Mouse (Mus musculus) liver, embryonic 14.5 days (tissue): ENCODE results near the gene Exoc3l4. TPM values are rescaled to one million over a fixed set of nuclear protein-coding genes. Genes with fewer than 3 reads are reported as not detected.

Experiments
- ATAC-seq: fragments of 200-750 bp; cut with Nextera tagmentation; 2 replicates; pipeline ENCODE4 v1.8.0; 2017; ENCODE audit warnings: moderate number of reproducible peaks, mild to moderate bottlenecking, moderate library complexity; ENCODE audit not compliant: insufficient read depth
- DNase-seq, 3 experiments: peaks; one replicate each; pipeline ENCODE4 v3.0.0-alpha.2; 2012 to 2013; ENCODE audit warnings: low read depth in 3 of 3, low spot score in 3 of 3
- H3K27ac ChIP-seq: fragments of 300-500 bp; sonication (generic); 2 replicates; pipeline ENCODE4 v1.5.1; 2014; ENCODE audit warnings: moderate library complexity, mild to moderate bottlenecking, control low read depth, inconsistent platforms
- H3K27me3 ChIP-seq: fragments of 300-500 bp; sonication (generic); 2 replicates; pipeline ENCODE4 v1.6.1; 2014; ENCODE audit warnings: mild to moderate bottlenecking, low read length, moderate library complexity; ENCODE audit not compliant: control insufficient read depth, insufficient read depth
- H3K36me3 ChIP-seq: fragments of 300-500 bp; sonication (generic); replicated peaks from 2 replicates; pipeline ENCODE4 v1.6.1; 2014; ENCODE audit warnings: low read depth; ENCODE audit not compliant: control insufficient read depth, insufficient read depth
- H3K4me1 ChIP-seq, 2 experiments: fragments of 200-500 bp in 1 of 2; fragments of 300-500 bp in 1 of 2; sonication (generic) in 1 of 2; replicated peaks; 2 replicates each; pipeline ENCODE4 v1.6.1; 2012 to 2014; ENCODE audit warnings: antibody characterized with exemption in 1 of 2, inconsistent platforms in 1 of 2, low read length in 1 of 2; ENCODE audit not compliant: control insufficient read depth in 2 of 2, insufficient read depth in 2 of 2
- H3K4me2 ChIP-seq: fragments of 300-500 bp; sonication (generic); 2 replicates; pipeline ENCODE4 v1.6.1; 2014; ENCODE audit warnings: low read depth, mild to moderate bottlenecking, control low read depth, moderate library complexity
- H3K4me3 ChIP-seq, 2 experiments: fragments of 200-500 bp in 1 of 2; fragments of 300-500 bp in 1 of 2; sonication (generic) in 1 of 2; 2 replicates each; pipeline ENCODE4 v1.5.1; 2012 to 2014; ENCODE audit warnings: low read depth in 2 of 2, low read length in 2 of 2, mild to moderate bottlenecking in 2 of 2, control low read depth in 1 of 2, inconsistent platforms in 1 of 2, moderate library complexity in 1 of 2; ENCODE audit not compliant: insufficient read depth in 1 of 2
- H3K9ac ChIP-seq: fragments of 300-500 bp; sonication (generic); replicated peaks from 2 replicates; pipeline ENCODE4 v1.6.1; 2014; ENCODE audit warnings: mild to moderate bottlenecking, control low read depth, moderate library complexity
- H3K9me3 ChIP-seq: fragments of 300-500 bp; sonication (generic); 2 replicates; pipeline ENCODE4 v1.6.1; 2016; ENCODE audit warnings: low read length, mixed read lengths; ENCODE audit not compliant: control insufficient read depth
- CTCF ChIP-seq: IDR thresholded peaks from 2 replicates; pipeline ENCODE4 v1.5.1; 2016; ENCODE audit warnings: antibody characterized with exemption, low read depth, control low read depth
- EP300 ChIP-seq: IDR thresholded peaks from 2 replicates; pipeline ENCODE4 v1.6.1; 2016; ENCODE audit warnings: antibody characterized with exemption, low read depth
- WGBS: fragments of 180-500 bp; shearing (Covaris S2); extraction: QIAGEN DNeasy Blood & Tissue Kit; methylation state at CpG from one replicate; pipeline ENCODE4 v1.1.7; 2014; ENCODE audit not compliant: insufficient replicate concordance; 5-methylcytosine and 5-hydroxymethylcytosine counted together
- polyA plus RNA-seq, 2 experiments: library from polyadenylated mRNA; depleted of rRNA in 1 of 2; stranded (reverse) in 1 of 2; unstranded in 1 of 2; fragments of >200 nt; fragmentation: Nextera tagmentation in 1 of 2; extraction: Ambion mirVana in 1 of 2; gene quantifications; 2 replicates each; pipeline versions ENCODE4 v1.2.1 to v1.2.3; 2012 to 2014

Gene Exoc3l4
- polyA plus RNA-seq, 2 experiments = 15.8 to 18.1 TPM

DNA sequence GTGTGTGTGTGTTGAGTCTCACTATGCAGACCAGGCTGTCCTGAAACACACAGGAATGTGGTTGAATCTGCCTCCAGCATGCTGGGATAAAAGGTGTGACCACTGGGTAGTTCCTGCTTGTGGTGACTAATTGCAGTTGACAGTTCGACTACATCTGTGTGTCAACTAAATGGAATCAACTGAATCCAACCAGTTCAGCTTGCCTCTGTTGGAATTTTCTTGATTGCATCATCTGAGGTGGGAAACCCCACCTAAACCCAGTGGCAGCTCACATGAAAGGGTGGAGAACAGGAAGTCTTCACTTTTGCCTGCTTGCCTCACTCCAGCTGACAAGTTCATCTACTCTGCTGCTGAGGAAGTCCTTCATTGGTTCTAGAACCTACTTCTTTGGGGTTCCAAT lies 54.3 kb downstream of the Exoc3l4 start:
- Histone ChIP-seq H3K4me2 (no peak overlapping the region), H3K9ac (no peak overlapping the region), H3K27ac (no peak overlapping the region), H3K4me3 (no peak overlapping the region), H3K36me3 (no peaks in the 10 kb centered on the region), H3K9me3 (no peaks in the 10 kb centered on the region), H3K4me1 (no peaks in the 10 kb centered on the region), H3K27me3 (no peaks in the 10 kb centered on the region; the same call in 1 of the 2 replicates)
- WGBS = 43% methylated on average over 1 of the region's 1 CpGs
- DNase-seq (no peak), ATAC-seq (no peak)
- TF ChIP-seq EP300 = no peak

DNA sequence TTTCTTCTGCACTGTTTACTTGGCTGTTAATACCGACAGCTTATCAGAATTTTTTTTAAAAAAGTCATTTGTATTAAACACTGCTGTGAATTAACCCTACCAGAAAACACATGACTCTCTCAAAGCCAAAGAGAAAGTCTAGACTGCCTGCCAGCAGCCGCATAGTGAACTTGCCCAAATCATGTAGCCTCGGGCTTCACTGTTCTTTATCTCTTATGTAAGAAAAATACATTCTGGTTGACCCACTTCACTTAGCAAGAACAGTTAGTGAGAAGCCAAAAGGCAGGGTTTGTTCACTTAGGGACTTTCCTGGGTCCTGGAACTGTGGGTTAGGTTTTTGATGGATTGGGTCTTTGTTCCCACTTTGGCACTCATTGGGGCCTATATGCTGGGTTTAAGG lies 54.9 kb downstream of the Exoc3l4 start:
- no peak overlapping the region for H3K27ac ChIP-seq
- no peaks in the 10 kb centered on the region; the same call in 1 of the 2 replicates for H3K27me3 ChIP-seq
- WGBS = 59% methylated on average over 3 of the region's 3 CpGs
- no peak for ATAC-seq
- H3K4me3 ChIP-seq = no peak overlapping the region
- no peak for DNase-seq
- H3K4me2 ChIP-seq = no peak overlapping the region
- H3K9ac ChIP-seq = no peak overlapping the region
- no peaks in the 10 kb centered on the region for H3K4me1 ChIP-seq
- no peaks in the 10 kb centered on the region for H3K36me3 ChIP-seq
- TF ChIP-seq EP300 (no peak), CTCF (no peak)
- H3K9me3 ChIP-seq = no peaks in the 10 kb centered on the region

- Histone ChIP-seq H3K27me3 (no peaks in the 10 kb centered on the region; the same call in 1 of the 2 replicates), H3K27ac (no peak overlapping the region), H3K36me3 (no peaks in the 10 kb centered on the region), H3K4me1 (no peaks in the 10 kb centered on the region), H3K4me3 (no peak overlapping the region), H3K9ac (no peak overlapping the region), H3K9me3 (no peaks in the 10 kb centered on the region), H3K4me2 (no peak overlapping the region)
- 61% methylated on average over 5 of the region's 5 CpGs for WGBS
- TF ChIP-seq EP300 (no peak), CTCF (no peak)
- ATAC-seq = no peak
- DNase-seq = no peak
Observed at GRCm38 (mm10) chr12:111472886-111473285, 56.1 kb downstream of the Exoc3l4 start.

- no peaks in the 10 kb centered on the region; the same call in 1 of the 2 replicates for H3K27me3 ChIP-seq
- WGBS = 82% methylated on average over 3 of the region's 3 CpGs
Observed at GRCm38 (mm10) chr12:111474384-111474783, 57.6 kb downstream of the Exoc3l4 start.

DNA sequence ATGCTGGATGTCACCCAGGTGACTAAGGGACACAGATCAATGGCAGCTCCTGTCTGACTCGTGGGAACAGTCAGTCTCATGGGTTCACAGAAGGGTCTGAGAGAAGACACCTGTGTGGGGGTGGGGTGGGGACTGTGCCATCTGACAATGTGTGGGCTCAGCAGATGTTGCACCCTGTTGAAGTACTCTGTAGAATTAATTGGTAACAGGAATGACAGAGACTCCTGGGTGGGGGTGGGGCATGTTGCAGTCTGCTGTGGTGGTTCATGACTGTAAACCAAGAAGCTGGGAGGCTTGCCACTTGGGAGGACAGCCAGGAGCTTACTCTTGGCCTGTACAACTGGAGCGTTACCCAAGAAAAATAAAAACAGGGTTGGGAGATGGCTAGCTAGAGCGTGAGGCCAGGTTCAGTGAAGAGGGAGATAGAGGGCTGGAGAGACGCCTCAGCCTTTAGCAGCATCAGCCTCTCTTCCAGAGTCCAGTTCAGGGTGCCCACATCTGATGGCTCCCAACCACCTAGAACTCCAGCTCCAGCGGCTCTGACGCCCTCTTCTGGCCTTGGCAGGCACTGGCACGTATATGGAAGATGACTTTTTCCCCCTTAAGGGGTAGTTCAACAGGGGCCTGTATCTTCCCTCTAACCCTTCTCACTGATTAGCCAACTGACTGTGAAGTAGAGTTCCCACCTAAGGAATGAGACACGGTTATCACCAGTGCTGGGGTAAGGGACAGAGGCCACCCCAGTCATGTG lies 58.3 kb downstream of the Exoc3l4 start:
- no peaks in the 10 kb centered on the region for H3K4me1 ChIP-seq
- no peaks in the 10 kb centered on the region for H3K36me3 ChIP-seq
- ATAC-seq = no peak
- WGBS = 56% methylated on average over 8 of the region's 8 CpGs
- no peak overlapping the region for H3K4me2 ChIP-seq
- H3K9ac ChIP-seq = no peak overlapping the region
- no peaks in the 10 kb centered on the region for H3K9me3 ChIP-seq
- H3K27me3 ChIP-seq = no peaks in the 10 kb centered on the region; the same call in 1 of the 2 replicates
- H3K4me3 ChIP-seq = no peak overlapping the region
- no peak for DNase-seq
- TF ChIP-seq CTCF = peak; percentile 44
- no peak for TF ChIP-seq EP300
- H3K27ac ChIP-seq = no peak overlapping the region

More at GRCm38 (mm10) chr12:111474384-111474783, 57.6 kb downstream of the Exoc3l4 start:
- Histone ChIP-seq H3K4me2 (no peak overlapping the region), H3K4me3 (no peak overlapping the region), H3K9ac (no peak overlapping the region), H3K9me3 (no peaks in the 10 kb centered on the region), H3K4me1 (no peaks in the 10 kb centered on the region), H3K27ac (no peak overlapping the region), H3K36me3 (no peaks in the 10 kb centered on the region)
- DNase-seq (no peak), ATAC-seq (no peak)
- TF ChIP-seq CTCF (no peak), EP300 (no peak)
